Mouse (Mus musculus) inflammation-experienced regulatory T-cells, adult 16 weeks (primary cell): ENCODE results near the gene Tmem127. TPM values are rescaled to one million over a fixed set of nuclear protein-coding genes. Genes with fewer than 3 reads are reported as not detected.

Source experiments
- polyA plus RNA-seq: library from polyadenylated mRNA; unstranded; fragments of 100-300 nt; shearing (Covaris generic); gene quantifications from one replicate; pipeline ENCODE4 v1.2.1, GENCODE M21; 2017

The Tmem127 gene
- polyA plus RNA-seq: 36.1 TPM

DNA sequence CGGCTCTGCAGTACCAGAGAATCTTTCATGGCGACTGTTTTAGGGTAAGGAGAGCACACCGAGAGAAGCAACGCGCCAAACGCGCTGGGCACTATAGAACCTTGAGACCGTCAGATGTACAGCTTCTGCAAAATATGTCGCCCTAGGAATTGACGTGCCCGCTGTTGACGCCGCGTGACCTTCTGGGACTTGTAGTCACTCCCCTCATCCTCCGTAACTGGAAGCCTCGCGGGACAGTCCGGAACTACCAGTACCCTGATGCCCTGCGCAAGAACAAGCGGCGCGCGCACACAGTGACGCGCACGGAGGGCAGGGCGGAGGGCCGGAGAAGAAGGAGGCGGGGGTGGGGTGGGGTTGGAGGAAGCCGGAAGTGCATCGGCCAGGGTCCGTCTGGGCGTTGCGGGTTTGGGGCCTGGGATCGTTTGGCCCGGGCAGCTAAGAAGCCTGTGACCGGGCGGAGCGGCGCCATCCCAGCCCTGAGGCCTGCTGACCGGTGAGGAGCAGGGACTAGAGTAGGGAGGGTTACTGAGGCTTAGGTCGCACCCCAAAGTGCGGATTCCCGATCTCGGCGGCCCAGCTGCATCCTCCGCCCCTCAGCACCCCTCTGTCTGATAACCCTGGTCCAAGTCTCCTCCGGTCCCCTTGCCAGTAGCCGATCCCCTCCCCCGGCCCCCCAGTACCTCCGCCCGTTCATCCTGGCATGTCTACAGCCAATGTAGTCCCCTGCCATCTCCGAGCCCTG lies at the start of gene Tmem127, which contains the start of gene Ciao1:
Tmem127 (plus strand) TSS at position 317 of the 742 bp plus-strand sequence.
Ciao1 (minus strand) TSS at position 225 of the 742 bp plus-strand sequence.

DNA sequence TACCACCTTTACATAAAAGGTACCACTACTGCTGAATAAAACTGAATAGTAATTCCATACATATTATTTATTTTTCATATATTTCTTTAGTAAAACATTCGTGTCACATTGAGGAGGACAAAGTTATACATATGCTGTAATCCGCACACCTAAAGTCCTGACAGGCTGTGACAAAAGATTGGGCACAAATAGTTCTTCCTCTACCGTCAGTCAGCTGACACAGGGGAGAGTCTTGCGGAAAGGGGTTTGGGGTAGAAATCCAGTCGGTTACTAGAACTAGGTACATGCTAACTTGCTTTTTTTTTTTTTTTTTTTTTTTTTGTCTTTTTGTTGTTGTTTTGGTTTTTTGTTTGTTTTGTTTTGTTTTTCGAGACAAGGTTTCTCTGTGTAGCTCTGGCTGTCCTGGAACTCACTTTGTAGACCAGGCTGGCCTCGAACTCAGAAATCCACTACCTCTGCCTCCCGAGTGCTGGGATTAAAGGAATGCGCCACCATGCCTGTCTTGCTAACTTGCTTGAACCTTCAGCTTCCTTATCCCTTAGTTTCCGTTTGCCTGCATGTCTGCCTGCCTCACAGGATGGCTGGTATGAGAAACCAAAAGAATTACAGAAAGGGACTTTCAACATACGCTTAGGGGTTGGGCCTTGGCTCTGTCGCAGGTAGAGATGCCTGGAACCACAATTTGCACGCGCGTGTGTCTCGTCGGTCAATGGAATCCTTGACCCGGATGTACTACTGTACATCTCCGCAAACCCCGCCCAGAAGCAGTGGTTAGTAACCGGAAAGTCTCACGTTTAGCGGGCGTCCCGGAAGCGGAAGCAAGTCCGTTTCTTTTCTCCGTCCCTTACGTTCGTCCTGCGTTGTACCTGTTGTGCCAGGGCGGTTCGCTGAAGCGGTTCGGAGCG lies 39.9 kb upstream of the Tmem127 start, which contains the start of the genes 1810024B03Rik and Snrnp200:
1810024B03Rik (minus strand) TSS at position 734 of the 905 bp plus-strand sequence.
Snrnp200 (plus strand) TSS at position 840 of the 905 bp plus-strand sequence.

DNA sequence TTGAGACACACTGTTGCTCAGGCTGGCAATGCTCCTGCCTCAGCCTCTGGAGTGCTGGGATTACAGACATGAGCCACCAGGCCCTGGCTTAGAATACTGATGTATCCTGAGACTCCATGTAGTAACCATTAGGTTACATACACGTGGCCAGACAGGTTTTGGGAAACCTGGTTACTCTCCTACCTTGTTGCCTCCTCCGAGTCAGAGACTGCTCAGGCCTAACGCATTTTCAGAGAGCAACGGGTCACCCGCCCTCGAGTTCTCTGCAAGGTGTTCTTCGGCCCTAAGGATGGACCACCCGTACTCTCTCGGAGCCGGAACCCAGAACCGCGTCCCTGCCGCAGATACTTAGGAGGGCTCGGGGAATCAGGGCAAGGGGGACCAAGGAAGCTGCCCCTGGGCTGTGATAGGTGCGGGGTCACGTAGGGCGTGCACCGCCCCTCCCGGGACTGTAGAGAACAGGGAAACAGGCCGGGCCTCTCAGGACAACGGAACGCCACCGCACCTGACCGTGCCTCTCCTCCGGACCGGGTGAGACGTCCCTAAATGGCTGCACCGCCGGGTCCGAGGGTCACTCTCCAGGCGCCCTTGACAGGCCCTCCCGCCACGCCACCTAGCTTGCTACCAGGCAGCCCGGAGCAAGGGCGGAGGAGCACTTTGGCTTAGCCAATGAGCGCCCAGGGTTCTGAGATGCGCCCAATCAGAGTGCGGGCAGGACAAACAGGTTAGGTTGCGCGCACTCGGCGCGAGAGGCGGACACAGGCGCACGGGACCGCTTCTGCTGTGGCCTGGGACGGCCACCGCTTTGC lies 22.0 kb downstream of the Tmem127 start, which contains the start of gene Stard7:
Stard7 (plus strand) TSS at position 728 of the 809 bp plus-strand sequence.

Other genes starting within 250 kb of the Tmem127 start
- gene Ap4e1, start 239.2 kb upstream of the Tmem127 start, polyA plus RNA-seq: 22.7 TPM
- 78.6 TPM for gene Blvra, start 177.2 kb upstream of the Tmem127 start, polyA plus RNA-seq
- 8.9 TPM for gene Ncaph, start 114.0 kb upstream of the Tmem127 start, polyA plus RNA-seq
- 8.5 TPM for gene Itpripl1, start 104.5 kb upstream of the Tmem127 start, polyA plus RNA-seq
- 1.0 TPM for gene 1810024B03Rik, start 39.6 kb upstream of the Tmem127 start, polyA plus RNA-seq
- 128 TPM for gene Snrnp200, start 39.5 kb upstream of the Tmem127 start, polyA plus RNA-seq
- 101 TPM for gene Ciao1, start 92 bp upstream of the Tmem127 start, polyA plus RNA-seq
- gene Stard7, start 22.3 kb downstream of the Tmem127 start, polyA plus RNA-seq: 35.1 TPM
- gene Dusp2, start 88.3 kb downstream of the Tmem127 start, polyA plus RNA-seq: 9.9 TPM
- gene Astl, start 90.7 kb downstream of the Tmem127 start, polyA plus RNA-seq: 0.56 TPM
- gene Adra2b, start 115.3 kb downstream of the Tmem127 start, polyA plus RNA-seq: not detected
- gene Gpat2, start 177.3 kb downstream of the Tmem127 start, polyA plus RNA-seq: 0.90 TPM
- gene Fahd2a, start 196.7 kb downstream of the Tmem127 start, polyA plus RNA-seq: 36.1 TPM